Mouse (Mus musculus) B cell, adult 67 days (primary cell): ENCODE data around the gene Trim71. TPM values are rescaled to one million over a fixed set of nuclear protein-coding genes. Genes with fewer than 3 reads are reported as not detected.

Source experiments
- total RNA-seq, 2 experiments: library from RNA; stranded (reverse); gene quantifications; 4 replicates each; pipeline ENCODE4 v1.2.4; 2023

Gene Trim71
- not detected for total RNA-seq

GRCm38 (mm10) chr9:114563761-114564606 is at the start of gene Trim71:
TSS of gene Trim71 (minus strand) at chr9:114564369.

GRCm38 (mm10) chr9:114515364-114515763 is 48.8 kb downstream of the Trim71 start, which contains the start of gene C130032M10Rik:
TSS of gene C130032M10Rik (plus strand) at chr9:114515697.

DNA sequence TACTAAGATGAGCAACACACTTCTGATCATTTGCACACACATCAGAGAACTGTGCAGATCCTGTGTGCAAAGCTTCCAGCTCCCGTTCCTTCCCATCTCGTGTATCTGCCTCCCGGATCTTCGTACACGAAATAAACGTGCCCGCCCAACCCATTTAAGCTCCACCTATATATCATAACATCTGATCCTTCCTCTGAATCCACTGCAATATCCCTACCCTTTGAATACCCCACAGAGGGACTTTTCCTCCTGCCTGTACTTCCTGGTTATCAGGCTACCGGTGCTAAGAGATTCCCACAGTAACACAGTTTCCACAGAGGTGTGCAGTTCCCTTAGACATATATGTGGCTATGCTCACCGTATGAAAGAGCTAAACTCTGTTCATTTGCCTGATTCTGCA is 59.4 kb downstream of the Trim71 start, which contains the start of gene Ccr4:
TSS of gene Ccr4 (minus strand) at position 101 of the 400 bp plus-strand sequence.

Other genes starting within 250 kb of the Trim71 start
- 1 to 10 TPM in 1 of 2 experiments, not detected in 1; 1.5 TPM for gene Bcl2a1c, start 234.2 kb downstream of the Trim71 start, total RNA-seq
- 10 to 100 TPM in 1 of 2 experiments, 1 to 10 TPM in 1; 8.6 to 11.3 TPM for gene Crtap, start 173.7 kb downstream of the Trim71 start, total RNA-seq
- gene Glb1, start 163.3 kb downstream of the Trim71 start, total RNA-seq, result 10 to 100 TPM; 24.3 to 26.6 TPM
- gene Tmppe, start 163.3 kb downstream of the Trim71 start, total RNA-seq, result 10 to 100 TPM; 12.4 to 15.4 TPM
- not detected for gene Ccr4, start 59.5 kb downstream of the Trim71 start, total RNA-seq
- gene C130032M10Rik, start 48.7 kb downstream of the Trim71 start, total RNA-seq, result not detected
- gene Cnot10, start 75.8 kb upstream of the Trim71 start, total RNA-seq, result 10 to 100 TPM; 73.3 to 73.8 TPM
- 10 to 100 TPM; 42.9 to 48.1 TPM for gene Dync1li1, start 124.4 kb upstream of the Trim71 start, total RNA-seq
- 100 to 1,000 TPM in 1 of 2 experiments, 10 to 100 TPM in 1; 97.6 to 105 TPM for gene Cmtm6, start 166.7 kb upstream of the Trim71 start, total RNA-seq
- gene Cmtm7, start 217.5 kb upstream of the Trim71 start, total RNA-seq, result 100 to 1,000 TPM; 167 to 177 TPM